Mouse (Mus musculus) cortical plate, adult 2 months (tissue): ENCODE measurements around the gene Naga.

Experiments used
- CTCF ChIP-seq: fragments of 200-500 bp; IDR thresholded peaks from 2 replicates; pipeline ENCODE4 v1.5.1; 2011; ENCODE audit warnings: mild to moderate bottlenecking, control low read depth, low read length; ENCODE audit not compliant: insufficient read depth; ENCODE audit errors: extremely low read depth
- POLR2A ChIP-seq: fragments of 200-500 bp; IDR thresholded peaks from 2 replicates; pipeline ENCODE4 v1.6.1; 2011; ENCODE audit warnings: mild to moderate bottlenecking, low read length, control low read depth; ENCODE audit not compliant: insufficient read depth; ENCODE audit errors: extremely low read depth

GRCm38 (mm10) chr15:82335194-82335593 is 3.5 kb downstream of the Naga start:
- TF ChIP-seq POLR2A (no peak), CTCF (no peak)
